Mouse (Mus musculus): ENCODE data around the gene Med13l. TPM values are rescaled to one million over a fixed set of nuclear protein-coding genes. Genes with fewer than 3 reads are reported as not detected.

The Med13l gene
- polyA plus RNA-seq, 1 experiment from 2014 or later = 7.0 TPM

DNA sequence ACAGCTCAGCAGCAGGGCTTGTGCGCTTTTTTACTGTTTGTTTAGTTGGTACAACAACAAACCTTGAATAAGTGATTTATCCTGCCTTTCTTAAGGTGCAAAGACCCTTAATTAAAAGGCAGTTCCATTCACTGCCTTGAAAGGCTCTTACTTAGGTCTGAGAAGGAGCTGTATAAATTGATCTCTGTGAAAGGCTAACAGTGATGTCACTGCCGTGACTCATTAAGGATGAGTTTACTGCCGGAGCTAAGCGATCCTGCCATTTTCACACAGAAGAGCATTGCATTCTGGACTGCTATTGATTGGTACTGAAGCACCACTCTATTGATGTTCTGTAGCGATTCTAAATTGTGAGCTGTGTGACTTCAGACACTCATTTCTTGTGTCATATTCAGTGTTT lies 113.4 kb downstream of the Med13l start:
- ATAC-seq (replicated peaks; ENCODE audit: low FRiP score, low read depth) = no peak
- no peaks in the 10 kb centered on the region for H3K27me3 ChIP-seq (ENCODE audit: insufficient read depth, low read length)
- no peak overlapping the region for H3K9ac ChIP-seq (ENCODE audit: low read depth, low read length)
- no peak overlapping the region for H3K4me3 ChIP-seq (replicated peaks; ENCODE audit: low read depth, low read length)
- peaks cover 28% of the 10 kb centered on the region for H3K4me1 ChIP-seq (replicated peaks; ENCODE audit: insufficient read depth, low read length)
- H3K4me2 ChIP-seq (ENCODE audit: low read length) = no peak overlapping the region
- H3K9me3 ChIP-seq (replicated peaks; ENCODE audit: low read length) = no peaks in the 10 kb centered on the region
- H3K27ac ChIP-seq = no peak overlapping the region
- H3K36me3 ChIP-seq (ENCODE audit: insufficient read depth, low read length) = peaks cover 3% of the 10 kb centered on the region; the same call in 1 of the 2 replicates
- DNase-seq (ENCODE audit: low spot score) = no peak
- WGBS = 36% methylated on average over 5 of the region's 5 CpGs
- TF ChIP-seq CTCF (IDR thresholded peaks at IDR 0.05; ENCODE audit: low read depth) = no peak

DNA sequence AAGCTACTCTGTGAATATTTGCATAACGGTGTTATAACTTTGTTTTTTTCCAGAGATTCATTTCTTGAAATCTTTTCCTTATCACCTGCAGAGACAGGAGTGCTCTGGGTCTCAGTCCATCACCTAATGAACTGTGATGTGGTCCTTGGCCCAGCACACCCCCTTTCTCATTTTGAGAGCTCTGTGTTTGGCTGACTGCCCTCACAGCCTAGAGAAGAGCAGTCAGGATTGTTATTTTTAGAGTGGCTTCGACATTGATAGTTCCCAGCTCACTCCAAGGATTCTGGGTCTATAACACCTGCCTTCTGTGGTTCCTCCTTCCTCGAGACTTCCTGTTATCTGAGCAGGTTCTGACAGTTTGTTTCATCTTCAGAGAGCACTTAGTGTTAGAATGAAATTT lies 113.8 kb downstream of the Med13l start:
- Histone ChIP-seq H3K36me3 (ENCODE audit: insufficient read depth, low read length) (peaks cover 3% of the 10 kb centered on the region; the same call in 1 of the 2 replicates), H3K9ac (ENCODE audit: low read depth, low read length) (no peak overlapping the region), H3K4me1 (replicated peaks; ENCODE audit: insufficient read depth, low read length) (peaks cover 24% of the 10 kb centered on the region), H3K9me3 (replicated peaks; ENCODE audit: low read length) (no peaks in the 10 kb centered on the region), H3K4me3 (replicated peaks; ENCODE audit: low read depth, low read length) (no peak overlapping the region), H3K27ac (no peak overlapping the region), H3K27me3 (ENCODE audit: insufficient read depth, low read length) (no peaks in the 10 kb centered on the region), H3K4me2 (ENCODE audit: low read length) (no peak overlapping the region)
- ATAC-seq (replicated peaks; ENCODE audit: low FRiP score, low read depth) (no peak), DNase-seq (ENCODE audit: low spot score) (no peak)
- 43% methylated on average over 3 of the region's 3 CpGs for WGBS
- no peak for TF ChIP-seq CTCF (IDR thresholded peaks at IDR 0.05; ENCODE audit: low read depth)

DNA sequence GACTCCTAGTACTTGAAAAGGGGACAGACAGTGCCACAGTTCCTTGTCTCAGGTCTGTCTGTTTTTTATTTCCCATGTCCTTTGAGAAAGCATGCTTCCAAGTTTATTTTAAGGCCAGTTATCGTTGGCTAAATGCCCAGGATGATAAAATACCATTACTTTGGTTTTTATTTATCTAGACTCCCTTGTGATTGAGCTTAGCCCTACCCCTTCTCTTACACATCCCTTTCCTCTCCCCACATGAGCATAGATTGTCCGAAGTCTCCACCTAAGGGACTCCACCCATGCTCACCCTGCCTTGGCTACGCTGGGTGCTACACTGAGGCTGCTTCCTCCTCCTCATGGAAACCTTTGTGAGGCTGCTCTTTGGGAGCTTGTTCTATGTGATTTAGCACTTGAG lies 115.2 kb downstream of the Med13l start:
- ATAC-seq (replicated peaks; ENCODE audit: low FRiP score, low read depth) = no peak
- no peak overlapping the region for H3K27ac ChIP-seq

DNA sequence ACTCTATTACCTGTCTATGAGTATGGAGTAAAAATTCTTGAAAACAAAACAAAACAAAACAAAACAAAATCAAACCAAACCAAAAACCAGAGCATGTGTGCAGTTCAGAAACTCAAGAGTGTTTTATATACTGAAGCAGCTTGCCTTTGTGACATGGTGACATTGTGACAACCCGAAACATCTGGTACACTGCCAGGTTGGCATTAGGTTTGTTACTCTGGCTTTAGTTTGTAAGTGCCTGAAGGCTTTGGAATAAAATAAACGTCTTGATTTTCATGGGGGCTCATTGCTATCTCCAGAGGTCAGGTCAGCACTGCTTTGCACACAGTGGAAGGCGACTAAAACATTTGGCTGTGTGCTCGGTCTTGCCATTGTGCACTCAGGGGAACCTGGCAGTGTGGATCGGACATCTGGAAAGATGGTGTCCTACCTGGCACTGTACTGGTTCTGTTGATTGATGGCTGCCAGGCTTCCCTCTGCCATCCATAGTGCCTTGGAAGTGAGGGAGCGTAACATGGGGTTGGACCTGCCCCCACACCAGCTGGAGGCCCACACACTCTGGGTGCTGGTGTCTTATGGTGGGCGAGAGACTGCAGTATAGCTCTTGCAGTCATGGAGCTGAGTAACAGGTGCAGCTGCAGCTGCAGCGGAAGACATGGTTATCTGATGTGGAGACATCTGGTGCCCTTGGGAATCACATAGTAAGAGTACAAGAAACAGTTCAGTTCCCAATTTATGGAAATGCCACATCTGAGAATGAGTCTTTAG lies 115.9 kb downstream of the Med13l start:
- H3K9me3 ChIP-seq (replicated peaks; ENCODE audit: low read length) = no peaks in the 10 kb centered on the region
- H3K27me3 ChIP-seq (ENCODE audit: insufficient read depth, low read length) = no peaks in the 10 kb centered on the region
- no peak overlapping the region for H3K4me3 ChIP-seq (replicated peaks; ENCODE audit: low read depth, low read length)
- 77% methylated on average over 8 of the region's 8 CpGs for WGBS
- H3K36me3 ChIP-seq (ENCODE audit: insufficient read depth, low read length) = peaks cover 3% of the 10 kb centered on the region; the same call in 1 of the 2 replicates
- H3K27ac ChIP-seq = no peak overlapping the region
- no peak overlapping the region for H3K9ac ChIP-seq (ENCODE audit: low read depth, low read length)
- H3K4me2 ChIP-seq (ENCODE audit: low read length) = no peak overlapping the region
- peaks cover 23% of the 10 kb centered on the region for H3K4me1 ChIP-seq (replicated peaks; ENCODE audit: insufficient read depth, low read length)
- ATAC-seq (replicated peaks; ENCODE audit: low FRiP score, low read depth) = no peak
- TF ChIP-seq CTCF (IDR thresholded peaks at IDR 0.05; ENCODE audit: low read depth) = no peak
- no peak for DNase-seq (ENCODE audit: low spot score)

More for the DNA sequence above, 115.2 kb downstream of the Med13l start:
- no peak for TF ChIP-seq CTCF (IDR thresholded peaks at IDR 0.05; ENCODE audit: low read depth)
- Histone ChIP-seq H3K4me3 (replicated peaks; ENCODE audit: low read depth, low read length) (no peak overlapping the region), H3K4me1 (replicated peaks; ENCODE audit: insufficient read depth, low read length) (peaks cover 23% of the 10 kb centered on the region), H3K9me3 (replicated peaks; ENCODE audit: low read length) (no peaks in the 10 kb centered on the region), H3K9ac (ENCODE audit: low read depth, low read length) (no peak overlapping the region), H3K27me3 (ENCODE audit: insufficient read depth, low read length) (no peaks in the 10 kb centered on the region), H3K4me2 (ENCODE audit: low read length) (no peak overlapping the region), H3K36me3 (ENCODE audit: insufficient read depth, low read length) (peaks cover 3% of the 10 kb centered on the region; the same call in 1 of the 2 replicates)
- DNase-seq (ENCODE audit: low spot score) = peak; percentile 61
- WGBS = 33% methylated on average over 3 of the region's 3 CpGs

DNA sequence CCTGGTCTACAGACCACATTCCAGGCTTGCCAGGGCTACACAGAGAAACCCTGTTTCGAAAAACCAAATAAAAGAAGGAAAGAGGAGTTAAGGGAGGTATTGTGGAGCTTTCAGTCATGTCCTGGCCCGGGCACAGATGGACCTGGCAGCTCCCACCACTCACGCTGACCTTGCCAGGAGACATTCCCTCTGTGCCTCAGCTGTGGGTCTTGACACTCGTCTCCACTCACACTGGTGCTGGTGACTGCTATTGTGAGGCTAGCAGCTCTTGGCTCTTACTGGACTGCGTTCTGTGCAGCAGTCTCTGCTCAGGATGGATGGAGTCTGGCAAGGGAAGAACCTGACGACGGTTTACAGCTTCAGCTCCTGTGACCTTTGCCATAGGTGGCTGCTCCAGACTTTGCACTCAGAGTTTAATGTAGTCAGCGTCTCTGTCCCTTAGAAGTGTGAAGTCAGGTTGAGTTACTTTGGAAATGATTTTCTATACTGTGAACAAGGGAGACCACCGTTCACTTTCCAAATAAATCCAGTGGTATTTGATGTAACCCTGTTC lies 118.9 kb downstream of the Med13l start:
- no peak for ATAC-seq (replicated peaks; ENCODE audit: low FRiP score, low read depth)
- 55% methylated on average over 9 of the region's 9 CpGs for WGBS
- H3K27ac ChIP-seq = no peak overlapping the region

DNA sequence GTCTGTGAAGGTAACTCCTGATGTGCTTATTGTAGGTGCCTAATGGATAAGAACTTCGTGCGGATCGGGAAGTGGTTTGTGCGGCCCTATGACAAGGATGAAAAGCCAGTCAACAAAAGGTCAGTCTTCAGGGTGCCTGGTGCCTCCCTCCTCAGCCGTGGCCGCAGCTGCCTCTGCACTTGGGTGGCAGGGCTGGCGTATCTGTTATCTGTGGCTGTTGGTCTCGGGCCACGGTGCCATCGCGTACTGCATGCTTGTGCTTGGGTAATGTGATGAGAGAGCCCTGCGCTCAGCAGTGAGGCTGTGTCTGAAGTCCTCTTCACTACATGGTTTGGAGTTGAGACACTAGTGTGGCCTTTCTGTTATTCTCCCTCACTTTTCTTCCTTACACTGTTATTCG lies 120.4 kb downstream of the Med13l start:
- no peak overlapping the region for H3K27ac ChIP-seq
- no peak overlapping the region for H3K4me2 ChIP-seq (ENCODE audit: low read length)
- DNase-seq (ENCODE audit: low spot score) = no peak
- no peak for ATAC-seq (replicated peaks; ENCODE audit: low FRiP score, low read depth)
- H3K9ac ChIP-seq (ENCODE audit: low read depth, low read length) = no peak overlapping the region
- H3K36me3 ChIP-seq (ENCODE audit: insufficient read depth, low read length) = no peaks in the 10 kb centered on the region
- 90% methylated on average over 13 of the region's 13 CpGs for WGBS
- no peak overlapping the region for H3K4me3 ChIP-seq (replicated peaks; ENCODE audit: low read depth, low read length)
- no peaks in the 10 kb centered on the region for H3K27me3 ChIP-seq (ENCODE audit: insufficient read depth, low read length)
- peaks cover 1% of the 10 kb centered on the region for H3K4me1 ChIP-seq (replicated peaks; ENCODE audit: insufficient read depth, low read length)
- TF ChIP-seq CTCF (IDR thresholded peaks at IDR 0.05; ENCODE audit: low read depth) = no peak
- no peaks in the 10 kb centered on the region for H3K9me3 ChIP-seq (replicated peaks; ENCODE audit: low read length)

More for the DNA sequence above, 118.9 kb downstream of the Med13l start:
- H3K4me1 ChIP-seq (replicated peaks; ENCODE audit: insufficient read depth, low read length) = peaks cover 9% of the 10 kb centered on the region
- TF ChIP-seq CTCF (IDR thresholded peaks at IDR 0.05; ENCODE audit: low read depth) = no peak
- H3K36me3 ChIP-seq (ENCODE audit: insufficient read depth, low read length) = no peaks in the 10 kb centered on the region
- no peaks in the 10 kb centered on the region for H3K27me3 ChIP-seq (ENCODE audit: insufficient read depth, low read length)
- H3K9me3 ChIP-seq (replicated peaks; ENCODE audit: low read length) = no peaks in the 10 kb centered on the region
- no peak overlapping the region for H3K4me2 ChIP-seq (ENCODE audit: low read length)
- H3K9ac ChIP-seq (ENCODE audit: low read depth, low read length) = no peak overlapping the region
- no peak for DNase-seq (ENCODE audit: low spot score)
- H3K4me3 ChIP-seq (replicated peaks; ENCODE audit: low read depth, low read length) = no peak overlapping the region

Data from kidney, postnatal 0 days (tissue).